Mouse (Mus musculus) CD4-positive, CD25-positive, alpha-beta regulatory T cell, adult 2 months (primary cell): ENCODE measurements around the gene Rfx3.

ENCODE experiments used
- DNase-seq: peaks from one replicate; pipeline ENCODE4 v3.0.0-alpha.2; 2012; ENCODE audit warnings: low read depth, low spot score

Gene Rfx3

DNA sequence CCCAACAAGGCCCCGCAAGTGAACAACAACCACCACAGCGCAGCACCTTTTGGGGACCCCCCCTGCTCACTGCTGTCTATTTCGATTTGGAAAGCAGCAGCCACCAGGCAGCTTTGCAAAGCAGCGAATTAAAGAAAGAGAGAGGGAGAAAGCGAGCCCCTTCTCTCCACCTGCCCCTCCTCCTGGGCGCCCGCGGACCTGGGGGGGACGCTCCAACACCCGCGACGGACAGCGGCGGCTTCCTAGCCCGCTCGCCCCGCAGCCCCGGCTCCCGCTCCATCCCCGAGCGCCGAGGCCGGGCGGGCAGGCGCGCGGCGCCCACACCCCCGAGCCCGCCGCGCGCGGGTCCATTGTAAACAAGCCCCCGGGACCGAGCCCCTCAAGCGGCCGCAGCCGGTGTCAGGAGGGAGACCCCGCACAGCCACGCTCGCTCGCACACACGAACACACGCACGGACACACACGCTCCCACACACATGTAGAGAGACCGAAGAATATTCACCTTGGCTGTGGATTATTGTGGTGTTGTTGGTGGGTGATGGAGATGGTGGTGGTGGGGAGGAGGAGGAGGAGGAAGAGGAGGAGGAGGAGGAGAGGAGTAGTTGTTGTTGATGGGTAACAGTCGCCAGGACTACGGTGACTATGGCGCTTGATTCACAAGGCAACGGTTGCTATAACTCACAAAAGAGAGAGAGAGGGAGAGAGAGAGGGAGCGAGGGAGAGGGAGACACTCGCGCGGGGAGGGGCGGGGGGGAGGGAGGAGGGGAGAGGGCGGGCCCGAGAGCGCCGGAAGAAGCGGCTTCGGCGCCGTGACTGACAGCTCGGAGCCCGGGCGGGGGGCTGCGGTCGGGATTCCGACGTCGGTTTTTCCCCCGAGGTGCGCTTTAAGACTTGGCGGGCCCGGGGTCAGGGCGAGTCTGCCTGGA is at the start of gene Rfx3:
Rfx3 (minus strand) TSS at position 696 of the 925 bp plus-strand sequence.
- peak; percentile 92 for DNase-seq

DNA sequence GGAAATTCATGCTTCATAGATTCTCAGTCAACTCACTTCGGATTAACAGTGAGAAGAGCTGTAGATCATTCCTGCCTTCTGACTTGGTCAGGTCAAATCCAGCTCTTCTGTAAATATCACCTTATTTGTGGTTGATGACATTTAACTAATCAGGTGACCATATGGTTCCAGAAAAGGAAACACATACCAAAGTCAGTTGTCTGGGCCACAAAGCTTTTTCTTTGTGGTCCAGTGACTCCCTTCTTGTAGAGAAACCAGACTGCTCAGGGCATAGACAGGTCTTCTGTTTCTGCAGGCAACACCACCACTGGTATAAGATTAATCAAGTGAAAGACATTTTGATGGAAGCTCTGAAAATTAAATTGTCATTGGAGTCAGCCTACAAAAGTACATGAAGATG is 41.1 kb upstream of the Rfx3 start:
- DNase-seq, result no peak

DNA sequence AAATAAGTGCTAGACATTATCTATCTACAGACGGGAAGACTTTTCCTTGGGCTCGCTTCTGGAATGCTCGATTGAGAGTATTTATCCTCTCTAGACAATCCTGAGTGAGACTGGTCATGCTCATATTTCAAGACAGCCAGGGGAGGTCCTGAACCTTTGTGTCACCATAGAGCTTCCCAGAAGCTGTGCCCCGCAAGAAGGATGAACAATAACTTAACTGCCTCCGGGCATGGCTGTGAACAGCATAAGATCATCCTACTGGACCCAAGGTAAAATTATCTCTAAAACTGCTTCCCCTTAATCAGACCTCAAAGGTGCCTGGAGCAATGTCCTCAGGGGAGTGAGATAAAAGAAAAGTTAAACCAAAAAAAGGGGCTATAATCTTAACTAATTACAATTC is 40.6 kb upstream of the Rfx3 start:
- no peak for DNase-seq

DNA sequence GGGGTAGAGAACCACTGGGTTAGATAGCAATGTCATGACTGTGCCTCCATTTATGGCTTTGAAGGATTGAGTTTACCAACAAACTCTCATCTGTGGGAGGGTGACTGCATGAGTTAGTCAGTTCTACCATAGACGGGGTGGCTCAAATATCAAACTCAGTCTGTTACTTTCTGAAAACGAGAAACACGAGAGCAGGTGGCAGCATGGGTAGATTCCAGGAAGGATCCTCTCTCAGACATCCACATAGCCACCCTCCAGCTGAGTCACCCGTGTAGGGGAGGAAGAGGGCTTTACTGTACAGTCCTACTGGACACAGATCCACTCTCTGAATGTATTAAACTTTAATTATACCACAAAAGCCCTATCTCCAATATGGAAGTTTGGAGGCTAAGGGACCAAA is 38.3 kb upstream of the Rfx3 start:
- DNase-seq, result no peak

DNA sequence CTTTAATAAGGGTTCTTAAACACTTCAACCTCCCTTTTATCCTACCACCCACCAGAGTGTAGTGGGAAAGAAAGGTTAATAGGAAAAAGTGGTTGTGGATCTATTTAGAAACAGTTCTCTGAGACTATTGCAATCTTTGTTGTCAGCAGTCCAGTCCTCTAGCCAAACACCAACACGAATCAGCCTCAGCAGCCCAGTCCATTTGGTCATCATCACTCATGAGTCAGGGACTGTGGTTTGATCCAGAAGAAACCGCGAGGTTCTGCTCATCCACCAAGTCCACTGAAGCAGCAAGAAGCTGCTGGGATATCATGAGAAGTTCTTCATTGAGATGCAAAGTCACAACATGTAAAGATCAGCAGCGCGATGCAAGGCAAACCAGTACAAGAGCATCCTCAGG is 35.8 kb upstream of the Rfx3 start:
- no peak for DNase-seq

DNA sequence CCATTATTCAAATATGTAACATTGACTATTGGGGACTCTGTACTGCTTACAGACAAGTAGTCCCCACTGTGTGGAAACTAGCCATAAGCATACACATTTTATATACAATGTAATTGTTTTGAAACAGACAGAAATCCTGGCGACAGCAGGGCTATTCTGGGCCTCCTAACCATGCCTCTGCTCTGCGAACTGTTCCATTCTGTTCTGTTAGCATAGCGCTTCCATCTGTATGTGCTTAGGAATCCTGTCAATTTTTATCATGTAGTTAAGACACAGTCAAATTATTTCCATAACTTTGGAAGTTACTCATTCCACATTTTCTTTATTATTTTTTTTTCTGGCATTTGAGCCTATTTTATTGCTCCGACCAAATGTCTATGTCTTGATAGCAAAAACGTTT is 34.0 kb upstream of the Rfx3 start:
- DNase-seq, result no peak

DNA sequence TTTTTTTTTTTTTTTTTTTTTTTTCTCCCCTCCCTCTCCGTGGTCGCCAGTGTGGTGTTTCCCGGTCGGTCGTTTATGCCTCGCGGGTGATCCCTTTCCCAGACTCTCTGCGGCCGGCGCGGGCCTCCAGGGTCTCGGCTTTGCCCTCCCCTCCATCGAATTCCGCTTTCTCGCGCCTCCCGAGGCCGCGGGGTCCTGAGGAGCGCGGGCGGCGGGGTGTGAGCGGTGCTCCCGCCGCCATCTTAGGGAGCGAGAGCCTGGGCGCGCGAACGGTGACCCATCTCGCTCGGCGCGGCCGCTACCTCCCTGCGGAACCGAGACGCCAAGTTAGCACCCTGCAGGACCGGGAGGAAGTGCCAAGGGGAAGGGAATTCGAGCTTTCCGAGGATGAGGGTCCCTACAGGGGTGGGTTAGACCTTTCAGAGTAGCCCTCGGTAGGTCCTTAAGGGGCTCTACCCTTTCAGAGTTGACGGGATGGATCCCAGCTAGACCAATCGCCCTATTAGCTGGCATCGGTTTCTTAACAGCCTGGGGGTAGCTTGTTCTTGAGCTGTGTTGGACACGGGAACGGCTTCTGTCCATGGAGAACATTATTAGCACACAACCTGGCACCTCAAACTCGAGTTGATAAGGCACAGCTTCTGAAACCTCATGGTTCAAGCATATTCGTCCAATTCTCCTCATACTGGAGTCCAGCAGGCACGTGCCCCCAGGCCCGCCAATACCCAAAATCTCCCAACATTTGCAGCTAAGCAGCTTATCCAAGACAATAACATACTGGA is 943 bp upstream of the Rfx3 start:
- no peak for DNase-seq

DNA sequence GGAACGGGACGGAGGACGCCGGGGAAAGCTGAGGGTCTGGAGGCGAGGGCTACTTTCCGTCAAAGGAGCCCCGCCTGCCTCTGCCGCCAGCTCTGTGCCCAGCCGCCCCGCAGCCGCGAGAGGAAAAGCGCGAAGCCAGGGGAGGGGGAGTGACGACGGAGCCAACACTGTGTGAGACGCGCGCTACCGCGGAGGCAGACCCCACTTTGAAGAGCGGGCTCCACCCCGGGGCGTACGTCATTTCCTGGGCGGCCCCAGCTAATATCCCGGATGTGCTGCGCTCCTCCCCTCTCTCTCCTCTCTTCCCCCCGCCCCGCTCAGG is 391 bp upstream of the Rfx3 start:
- peak; percentile 99 for DNase-seq

DNA sequence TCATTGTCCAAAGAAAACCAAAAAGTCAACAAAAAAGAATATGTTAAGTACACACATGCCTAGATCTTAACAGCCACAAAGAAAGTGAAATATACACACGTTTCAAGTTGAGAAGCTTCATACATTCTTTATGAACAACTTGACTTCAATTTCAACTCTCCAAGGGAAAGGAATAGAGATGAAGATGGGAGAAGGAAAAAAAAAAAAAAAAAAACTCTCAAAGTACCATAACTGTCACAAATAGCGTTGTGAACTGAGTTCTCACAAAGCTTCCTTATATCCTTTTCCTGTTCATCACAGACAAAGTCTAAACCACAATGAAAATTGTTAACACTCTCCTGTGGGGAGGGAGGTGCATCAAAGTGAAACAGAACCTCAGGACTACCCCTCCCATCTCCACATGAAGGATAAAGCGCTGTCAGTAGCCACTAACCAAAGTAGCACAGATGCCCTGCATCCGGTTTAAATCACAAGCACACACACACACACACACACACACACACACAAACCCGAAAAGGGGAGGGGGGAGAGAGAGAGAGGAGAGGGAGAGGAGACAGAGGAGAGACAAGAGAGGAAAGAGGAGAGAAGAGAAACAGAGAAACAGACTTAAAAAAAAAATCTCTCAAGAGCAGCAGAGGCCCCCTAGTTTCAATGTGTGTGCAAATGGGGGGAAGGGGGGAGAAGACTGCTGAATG is 1.2 kb downstream of the Rfx3 start:
- peak; percentile 80 for DNase-seq

DNA sequence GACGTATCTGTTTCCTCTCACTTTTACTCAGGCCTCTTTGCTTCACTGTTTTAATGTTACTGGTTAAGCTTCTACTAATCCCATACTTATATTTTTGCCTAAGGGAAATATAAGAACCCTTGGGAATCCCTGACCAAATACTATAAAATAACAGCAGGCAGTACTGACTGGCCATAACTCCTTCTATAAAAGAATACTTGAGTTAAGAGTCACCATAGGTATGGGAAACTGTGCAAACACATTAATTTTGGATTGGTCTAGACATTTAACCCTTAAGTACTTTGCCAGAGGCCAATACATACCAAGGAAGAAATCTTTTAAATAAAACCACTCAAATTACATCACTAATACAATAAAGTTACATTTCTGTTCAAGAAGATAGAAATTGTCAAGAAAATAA is 6.8 kb downstream of the Rfx3 start:
- DNase-seq, result no peak

DNA sequence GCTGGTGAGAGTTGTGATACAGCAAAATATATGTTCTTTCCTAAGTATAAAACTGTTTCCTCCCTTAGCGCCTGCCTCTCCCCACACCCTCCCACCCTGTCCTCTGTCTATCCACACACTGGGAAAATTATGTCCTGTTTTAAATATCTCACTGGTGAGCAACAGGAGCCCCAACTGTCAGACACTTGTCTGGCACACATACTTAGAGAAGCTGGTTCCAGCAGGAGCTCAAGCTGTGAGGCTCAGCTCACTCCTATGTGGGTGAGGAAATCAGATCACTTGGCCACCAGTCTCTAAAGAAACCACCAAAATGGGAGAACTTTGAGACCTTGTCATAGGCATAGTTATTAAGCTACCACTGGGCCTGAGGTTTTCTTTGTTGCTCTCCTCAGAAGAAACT is 7.5 kb downstream of the Rfx3 start:
- DNase-seq, result no peak

DNA sequence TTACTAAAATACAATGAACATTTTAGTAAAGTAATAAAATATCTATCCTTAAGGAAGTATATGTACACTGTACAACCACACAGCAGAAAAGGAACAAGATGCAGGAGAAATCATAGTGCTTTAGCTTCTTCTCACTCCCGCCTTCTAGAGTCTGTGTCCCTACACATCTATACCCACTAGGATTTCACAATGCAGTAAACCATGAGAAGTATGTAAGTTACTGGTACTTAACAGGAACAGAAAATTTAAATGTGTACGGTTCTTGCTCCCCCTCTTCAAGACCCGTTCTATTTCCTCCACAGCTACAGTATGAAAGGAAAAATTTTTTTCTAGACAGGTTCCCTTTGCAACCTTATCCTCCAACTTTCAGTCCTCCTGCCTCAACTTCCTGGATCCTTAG is 8.3 kb downstream of the Rfx3 start:
- no peak for DNase-seq

DNA sequence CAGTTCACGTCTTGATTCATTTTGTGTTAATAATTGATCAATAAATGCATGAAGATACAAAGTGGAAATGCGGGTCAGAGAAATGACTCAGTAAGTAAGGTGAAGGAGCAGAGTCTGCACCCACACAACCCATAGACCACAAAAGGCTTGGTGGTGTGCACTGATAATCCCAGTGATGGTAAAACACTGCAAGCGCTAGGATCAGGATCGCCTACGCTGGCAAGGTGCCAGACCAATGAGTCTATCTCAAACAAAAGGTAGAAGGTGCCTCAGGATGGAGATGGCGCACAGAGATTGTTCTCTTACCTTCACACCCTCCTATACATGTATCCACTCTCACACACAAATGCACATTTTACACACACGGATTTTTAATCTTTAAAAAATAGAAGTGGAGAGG is 18.2 kb downstream of the Rfx3 start:
- DNase-seq, result no peak

DNA sequence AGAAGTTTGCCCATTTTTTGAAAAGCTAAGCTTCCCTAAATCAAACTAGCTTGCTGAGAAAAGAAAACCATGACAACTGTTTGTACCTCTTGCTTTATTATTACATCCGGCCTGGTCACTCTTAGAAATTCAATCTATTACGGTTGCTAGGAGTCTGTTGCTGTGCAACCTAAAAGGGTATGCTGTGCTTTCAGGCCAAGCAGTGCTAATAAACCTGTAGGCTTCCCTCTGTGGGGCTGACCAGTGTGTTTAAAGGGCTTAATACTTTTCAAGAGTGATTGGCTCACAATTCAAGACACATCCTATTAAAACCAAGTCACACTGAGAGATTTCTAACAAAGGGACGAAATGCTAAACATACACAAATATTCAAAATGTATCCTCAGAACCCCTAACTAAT is 22.2 kb downstream of the Rfx3 start:
- DNase-seq, result no peak

DNA sequence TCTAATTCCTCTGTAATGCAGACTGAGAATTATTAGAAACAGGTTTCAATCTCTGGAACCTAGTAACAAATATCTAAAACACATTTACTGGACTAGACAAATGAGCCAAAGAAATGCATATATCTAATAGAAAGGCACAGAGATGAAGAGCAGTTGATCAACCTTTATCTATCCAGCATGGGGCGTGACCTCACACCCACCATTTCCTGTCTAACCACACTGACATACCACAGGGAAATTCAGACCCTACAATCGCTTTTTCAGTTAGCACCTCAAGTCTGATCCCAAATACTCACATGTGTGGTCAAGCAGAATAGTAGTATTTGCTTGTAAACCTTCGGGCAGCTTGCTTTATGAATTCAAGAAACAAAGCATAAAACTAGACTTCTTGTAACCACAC is 43.4 kb downstream of the Rfx3 start:
- DNase-seq, result peak; percentile 62

DNA sequence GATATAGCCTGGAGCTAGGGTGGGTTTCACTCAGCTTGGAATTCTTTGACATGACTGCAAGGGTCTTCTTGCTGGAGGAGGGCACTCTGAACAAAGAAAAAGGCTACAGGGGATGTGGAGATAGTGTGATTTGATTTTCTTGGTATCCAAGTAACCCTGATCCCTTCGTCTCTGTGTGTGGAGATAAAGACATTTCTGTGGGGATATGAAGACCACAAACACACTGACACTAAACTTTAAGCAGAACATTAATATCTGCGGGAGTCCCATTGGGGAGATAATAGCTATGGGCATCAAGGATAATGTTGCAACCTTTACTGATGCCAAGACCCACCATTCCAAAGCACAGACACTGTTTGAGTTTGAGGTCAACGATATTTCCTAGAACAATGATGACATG is 49.7 kb downstream of the Rfx3 start:
- no peak for DNase-seq

DNA sequence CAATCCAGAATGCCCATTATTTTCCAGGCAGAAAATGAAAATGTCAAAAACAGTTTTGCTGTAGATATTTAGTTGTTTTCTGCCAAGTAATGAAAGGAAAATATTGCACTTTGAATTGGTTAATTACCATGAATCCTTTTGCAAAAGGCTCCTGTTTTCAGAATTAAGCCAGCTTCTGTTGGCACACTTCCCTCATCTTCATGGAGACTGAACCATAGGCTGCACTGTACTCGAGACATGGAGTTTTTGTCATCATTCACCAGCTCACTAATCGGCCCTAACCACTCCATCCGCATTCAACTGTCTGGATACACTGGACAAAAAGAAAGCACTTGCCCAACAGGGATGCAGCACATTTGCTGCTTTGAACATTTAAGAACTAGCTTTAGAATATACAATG is 75.5 kb downstream of the Rfx3 start:
- DNase-seq, result no peak

DNA sequence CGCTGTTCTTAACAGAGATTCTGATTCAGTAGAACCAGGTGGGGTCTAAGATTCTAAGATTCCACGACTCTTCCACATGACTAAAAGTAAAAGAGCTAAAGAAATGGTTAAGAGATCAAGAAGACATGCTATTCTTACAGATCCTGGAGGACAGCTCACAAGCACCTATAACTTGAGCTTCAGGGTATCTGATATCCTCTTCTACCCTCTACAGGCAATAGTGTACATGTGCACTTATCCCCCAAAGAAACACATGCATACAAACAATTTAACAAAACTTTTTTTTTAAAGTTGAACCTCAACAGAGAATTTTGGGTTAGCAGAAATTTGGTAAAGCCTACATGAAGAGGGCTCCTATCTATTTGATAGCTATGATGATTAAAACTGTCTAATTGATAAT is 79.8 kb downstream of the Rfx3 start:
- no peak for DNase-seq

DNA sequence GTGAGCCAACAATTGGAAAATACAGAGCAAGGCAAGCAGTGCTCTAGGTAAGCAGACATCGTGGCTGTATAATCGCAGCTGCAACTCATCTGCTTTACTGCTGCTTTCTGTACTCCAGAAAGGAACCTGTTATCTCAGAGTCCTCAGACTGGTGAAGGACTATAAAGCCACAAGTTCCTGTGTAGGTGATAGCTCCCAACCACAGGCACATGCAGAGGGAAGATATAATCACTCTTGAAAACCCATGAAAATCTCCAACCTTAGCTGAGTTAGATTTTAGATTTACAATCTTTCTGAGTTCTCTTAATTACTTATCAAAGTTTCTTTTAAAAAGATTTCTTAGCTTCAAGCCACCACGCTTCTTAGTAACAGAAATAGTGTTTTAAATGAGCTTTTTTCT is 84.6 kb downstream of the Rfx3 start:
- DNase-seq, result peak; percentile 35

DNA sequence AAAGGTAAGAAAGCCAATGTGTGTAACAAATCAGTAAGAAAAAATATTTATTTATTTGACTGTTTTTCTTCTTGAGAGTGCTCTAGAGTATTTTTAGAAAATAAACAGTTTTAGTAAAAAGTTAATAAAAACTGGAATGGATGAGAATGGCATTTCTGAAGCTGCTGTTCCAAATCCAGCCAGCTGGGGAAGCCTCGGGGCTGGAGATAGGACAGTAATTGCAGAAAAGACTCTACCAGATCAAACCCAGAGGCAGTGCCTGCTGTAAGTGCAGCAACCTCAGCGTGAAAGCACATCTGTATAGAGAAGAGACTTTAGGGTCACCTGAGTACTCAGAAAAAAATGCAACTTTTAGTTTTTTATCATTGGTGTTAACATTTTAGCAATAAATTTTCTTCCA is 91.9 kb downstream of the Rfx3 start:
- peak; percentile 17 for DNase-seq

DNA sequence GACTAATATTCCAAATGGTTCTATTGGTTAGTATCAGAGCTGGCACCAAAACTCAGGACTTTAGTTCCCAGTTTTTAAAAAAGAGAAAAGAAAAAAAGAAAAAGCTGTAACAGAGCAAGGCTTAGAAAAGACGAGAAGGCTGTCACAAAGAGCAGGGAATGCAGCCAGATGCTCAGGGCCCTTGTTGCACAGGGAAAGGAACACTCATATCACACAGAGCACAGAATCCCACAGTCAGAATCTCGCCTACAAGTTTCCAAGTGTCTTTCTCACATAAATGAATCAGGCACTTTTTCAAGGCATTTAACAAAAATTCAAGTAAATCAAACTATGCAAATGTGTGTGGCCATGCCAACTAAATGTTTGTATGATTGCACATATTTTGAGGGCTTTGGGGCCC is 94.5 kb downstream of the Rfx3 start:
- DNase-seq, result no peak

DNA sequence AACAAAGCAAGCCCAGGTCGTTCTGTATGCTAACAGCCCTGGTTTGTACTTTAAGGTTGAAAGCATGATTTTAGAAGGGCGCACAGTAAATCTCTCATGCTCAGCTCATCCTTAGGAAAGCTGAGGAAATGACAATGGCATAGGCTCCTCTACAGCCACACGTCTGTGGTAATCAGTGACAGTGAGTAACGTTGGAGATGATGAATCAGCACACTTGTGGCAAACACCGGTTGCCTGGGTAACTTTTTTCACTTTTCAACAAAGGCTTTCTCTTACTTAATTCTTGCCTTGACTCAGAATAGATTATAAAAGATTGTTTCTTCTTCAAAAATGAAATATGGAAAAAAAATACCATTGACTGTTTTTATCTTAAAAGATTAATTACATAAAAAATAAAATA is 104.0 kb downstream of the Rfx3 start:
- DNase-seq, result peak; percentile 6

DNA sequence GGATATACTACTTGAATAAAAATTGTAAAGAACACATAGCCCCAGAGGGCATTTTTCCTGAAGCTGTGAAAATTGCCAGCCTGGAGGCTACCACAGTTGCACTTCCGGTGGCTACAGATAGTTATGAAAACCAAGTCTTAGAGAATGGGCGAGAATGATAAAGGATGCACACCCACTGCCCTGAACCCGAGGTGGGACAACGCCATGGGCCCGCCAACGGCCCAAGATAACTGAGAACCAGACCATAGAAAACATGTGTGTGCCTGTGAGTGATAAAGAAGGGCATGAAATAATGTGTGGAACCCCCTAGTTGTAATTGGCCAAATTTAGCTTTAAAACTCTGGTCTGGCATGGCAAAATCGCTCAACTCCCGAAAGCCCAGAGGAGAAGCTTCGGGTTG is 105.0 kb downstream of the Rfx3 start:
- DNase-seq, result no peak
